Mouse (Mus musculus) adrenal gland, adult (tissue): ENCODE results near the gene Psmb7.

ENCODE experiments used
- DNase-seq, 2 experiments: peaks; one replicate each; pipeline ENCODE4 v3.0.0; 2022 to 2023; ENCODE audit warnings: low spot score in 1 of 2; ENCODE audit not compliant: inconsistent age in 2 of 2

Psmb7 gene

DNA sequence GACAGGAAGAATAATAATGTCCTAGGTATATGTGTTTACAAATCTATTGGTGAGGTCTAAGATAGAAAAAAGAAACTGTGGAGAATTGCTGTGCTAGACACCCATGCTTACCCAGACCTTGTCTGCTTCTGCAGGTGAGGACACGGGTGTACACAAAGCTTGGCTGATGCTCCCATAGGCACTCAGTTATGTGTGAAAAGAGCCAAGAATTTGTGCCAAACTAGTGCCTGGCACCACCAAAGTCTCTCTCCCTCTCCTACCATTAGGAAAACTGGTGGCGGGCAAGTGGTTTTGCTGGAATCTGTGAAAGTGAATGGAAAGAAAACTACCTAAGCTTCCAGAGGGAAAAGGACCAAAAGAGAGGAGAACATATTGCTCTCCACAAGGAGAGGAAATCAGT lies 45.5 kb downstream of the Psmb7 start:
- DNase-seq, result no peak

- no peak for DNase-seq
Measured at GRCm38 (mm10) chr2:38597896-38598295, 46.0 kb downstream of the Psmb7 start.

DNA sequence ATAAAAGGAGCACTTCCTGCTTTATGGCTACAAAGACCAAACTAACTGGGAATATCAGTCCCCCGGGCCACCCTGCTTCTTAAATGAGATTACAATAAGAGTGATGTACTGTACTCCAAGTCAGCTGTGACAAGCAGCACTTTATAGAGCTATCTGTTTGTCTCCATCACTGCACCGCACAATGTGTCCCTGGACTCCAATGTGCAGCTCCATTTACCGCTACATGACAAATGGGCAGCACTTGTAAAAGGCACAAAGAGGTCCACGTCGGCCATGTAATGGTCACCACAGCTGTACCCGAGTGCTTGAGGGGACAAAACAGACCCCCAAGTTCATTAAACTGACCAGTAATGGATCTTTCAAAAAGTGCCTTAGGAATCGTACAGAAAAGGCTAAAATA lies 49.0 kb downstream of the Psmb7 start:
- no peak for DNase-seq

GRCm38 (mm10) chr2:38591751-38592459 lies 52.0 kb downstream of the Psmb7 start:
- DNase-seq, result peak in 1 of 2 experiments; percentile 74

DNA sequence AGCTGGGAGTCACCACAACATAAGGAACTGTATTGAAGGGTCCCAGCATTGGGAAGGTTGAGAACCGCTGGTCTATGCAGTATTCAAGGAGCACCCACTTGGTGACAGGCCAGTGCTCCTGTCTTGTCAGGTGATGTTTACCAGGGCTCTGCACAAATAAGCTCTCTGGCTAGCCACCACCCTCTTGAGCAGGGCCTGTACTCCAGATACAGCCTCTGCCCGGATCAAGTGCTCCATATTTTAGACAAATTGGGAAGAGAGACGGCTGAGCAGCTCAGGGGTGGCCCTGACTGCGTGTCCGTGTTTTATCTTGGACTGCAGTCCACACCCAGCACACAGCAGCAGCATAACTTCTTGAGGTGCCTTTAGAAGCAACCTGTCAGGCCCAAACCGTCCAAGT lies 57.2 kb downstream of the Psmb7 start:
- DNase-seq, result no peak

DNA sequence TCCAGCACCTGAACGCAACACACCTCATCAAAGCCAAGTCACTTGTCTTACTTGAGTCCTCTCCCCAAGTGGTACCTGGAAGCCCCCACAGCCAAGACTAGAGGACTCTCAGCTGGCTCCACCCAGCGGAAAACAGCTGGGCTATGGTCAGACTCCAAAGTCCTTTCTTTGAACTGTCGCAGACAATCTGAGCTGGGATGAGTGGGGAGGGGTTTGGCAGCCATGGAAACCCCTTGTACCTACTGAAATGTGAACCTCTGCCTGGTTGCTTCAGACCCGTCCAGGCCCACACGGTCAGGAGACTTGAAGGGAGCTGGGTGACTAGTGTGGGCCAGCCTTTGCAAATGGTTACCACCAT lies 58.5 kb downstream of the Psmb7 start:
- DNase-seq, result no peak

DNA sequence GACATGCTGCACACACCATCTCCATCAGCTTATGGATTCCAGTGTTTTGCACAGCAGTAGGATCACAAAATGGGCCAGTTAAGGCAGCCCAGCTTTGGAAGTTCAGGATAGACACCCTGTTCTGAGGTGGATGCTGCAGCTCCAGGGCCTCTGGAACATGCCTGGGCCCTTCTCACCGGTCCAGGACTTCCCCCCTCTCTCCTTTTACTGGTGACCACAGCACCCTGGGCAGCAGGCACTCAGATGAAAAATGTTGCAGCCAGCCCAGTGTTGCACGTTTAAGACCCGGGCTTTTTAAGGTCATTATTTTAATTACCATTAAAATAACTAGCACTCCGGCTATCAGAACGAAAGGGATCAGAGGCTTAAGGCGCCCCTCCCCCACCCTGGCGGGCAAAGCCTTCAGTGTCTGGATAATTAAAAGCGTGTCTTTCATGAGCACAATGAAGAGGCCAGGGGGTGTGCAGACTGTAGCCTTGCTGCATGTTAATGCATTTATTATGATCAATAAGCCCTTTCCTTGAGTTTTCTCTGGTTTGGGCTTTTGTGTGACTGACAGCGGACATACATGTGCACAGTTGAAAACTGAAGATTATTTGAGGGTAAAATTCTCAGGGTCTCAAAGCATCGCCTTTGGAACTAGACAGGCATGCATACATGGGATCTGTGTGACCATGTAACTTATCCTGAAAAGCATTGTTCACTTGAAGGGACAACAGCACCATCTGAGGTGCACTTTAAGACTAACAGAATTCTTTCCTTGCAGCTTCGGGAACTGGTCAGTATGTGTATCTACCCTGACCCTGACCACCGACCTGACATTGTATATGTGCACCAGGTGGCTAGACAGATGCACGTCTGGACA lies 59.1 kb downstream of the Psmb7 start:
- no peak for DNase-seq

GRCm38 (mm10) chr2:38583982-38584381 lies 59.9 kb downstream of the Psmb7 start:
- DNase-seq, result no peak

DNA sequence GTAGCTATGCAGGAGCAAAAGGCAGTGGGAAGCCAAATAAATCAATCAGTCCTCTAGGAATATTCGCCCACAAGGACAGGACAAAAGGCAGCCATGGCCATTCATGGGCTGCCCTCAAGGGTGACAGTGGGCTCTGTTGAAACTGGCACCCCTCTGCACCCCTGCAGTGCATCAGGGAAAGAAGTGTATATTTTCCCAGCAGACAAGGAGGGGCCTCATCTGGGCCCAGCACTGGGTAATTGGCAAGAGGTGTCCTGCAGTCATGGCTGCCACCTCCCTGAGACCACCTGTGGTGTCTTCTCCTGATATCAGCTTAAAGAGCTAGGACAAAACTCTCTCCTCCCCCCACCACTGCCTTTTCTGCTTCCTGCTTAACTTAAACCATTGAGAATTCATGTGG lies 64.4 kb downstream of the Psmb7 start:
- no peak for DNase-seq

GRCm38 (mm10) chr2:38578602-38579521 lies 65.0 kb downstream of the Psmb7 start:
- no peak for DNase-seq

GRCm38 (mm10) chr2:38574697-38575096 lies 69.2 kb downstream of the Psmb7 start:
- no peak for DNase-seq

DNA sequence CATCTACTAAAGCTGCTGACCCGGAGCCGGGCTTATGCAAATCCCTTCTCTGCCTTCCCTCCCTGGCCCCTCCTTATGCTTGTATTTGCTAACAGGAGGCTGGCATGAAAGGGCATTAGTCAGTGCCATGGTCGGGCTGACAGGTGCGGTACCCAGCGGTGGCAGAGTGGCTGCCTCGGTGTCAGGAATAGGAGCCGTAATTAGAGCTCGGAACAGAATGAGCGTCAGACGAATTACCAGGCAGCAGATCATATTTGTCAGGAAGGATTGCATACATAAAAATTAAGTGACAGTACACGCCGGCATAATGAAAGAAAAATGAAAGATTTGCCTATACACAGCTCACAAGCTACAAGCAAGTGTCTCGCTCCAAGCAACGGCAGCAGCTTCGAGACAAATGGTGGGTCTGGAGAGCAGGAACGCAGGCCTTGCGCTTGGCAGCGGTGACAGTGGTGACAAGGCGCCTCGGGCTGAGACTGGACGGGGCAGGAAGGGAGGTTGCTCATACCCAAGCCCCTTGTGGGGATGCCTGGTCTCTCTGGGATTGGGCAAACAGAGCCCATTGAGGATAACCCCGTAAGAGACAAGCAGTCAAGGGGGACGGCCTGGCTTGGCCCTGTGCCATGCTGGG lies 71.8 kb downstream of the Psmb7 start:
- no peak for DNase-seq

- DNase-seq, result no peak
Measured at GRCm38 (mm10) chr2:38562596-38562995, 81.3 kb downstream of the Psmb7 start.

- no peak for DNase-seq
Measured at GRCm38 (mm10) chr2:38560296-38561227, 83.3 kb downstream of the Psmb7 start.

- no peak for DNase-seq
Measured at GRCm38 (mm10) chr2:38556721-38557120, 87.2 kb downstream of the Psmb7 start.

- DNase-seq, result no peak
Measured at GRCm38 (mm10) chr2:38555659-38556058, 88.2 kb downstream of the Psmb7 start.

DNA sequence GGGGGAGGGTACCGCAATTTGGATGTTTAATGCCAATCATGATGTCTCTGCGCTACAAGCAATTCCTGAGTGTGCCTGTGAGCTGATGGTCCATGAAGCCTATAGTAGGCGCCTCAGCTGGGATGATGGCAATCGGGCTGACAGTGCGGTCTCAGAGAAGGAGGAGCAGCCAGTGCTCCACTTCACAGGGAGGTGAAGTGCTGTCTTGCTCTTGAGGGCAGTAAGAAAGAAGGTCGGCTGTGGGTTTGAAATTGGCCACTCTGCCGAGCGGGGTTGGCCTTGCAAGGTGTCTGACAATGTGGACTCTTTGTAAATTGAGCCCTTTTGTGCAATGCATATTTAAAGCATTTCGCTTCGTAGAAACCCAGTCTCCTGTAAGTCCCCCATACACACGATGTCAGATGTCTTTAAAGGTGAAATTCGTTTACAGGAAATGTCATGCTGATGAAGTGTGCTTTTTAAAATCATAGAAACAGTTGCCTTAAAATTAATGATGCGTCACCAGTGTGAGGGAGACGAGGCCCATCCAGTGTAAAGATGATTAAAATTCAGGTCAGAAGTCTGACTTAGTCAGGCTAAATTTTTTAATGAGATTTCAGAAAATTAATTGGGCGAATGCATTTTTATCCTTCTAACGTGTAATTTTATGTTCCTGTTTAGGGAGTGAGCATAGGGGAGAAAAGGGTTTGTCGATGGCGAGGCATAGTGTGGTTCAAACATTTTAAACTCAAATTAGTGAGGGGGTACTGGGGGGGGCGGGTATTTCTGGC lies 89.5 kb downstream of the Psmb7 start:
- no peak for DNase-seq

DNA sequence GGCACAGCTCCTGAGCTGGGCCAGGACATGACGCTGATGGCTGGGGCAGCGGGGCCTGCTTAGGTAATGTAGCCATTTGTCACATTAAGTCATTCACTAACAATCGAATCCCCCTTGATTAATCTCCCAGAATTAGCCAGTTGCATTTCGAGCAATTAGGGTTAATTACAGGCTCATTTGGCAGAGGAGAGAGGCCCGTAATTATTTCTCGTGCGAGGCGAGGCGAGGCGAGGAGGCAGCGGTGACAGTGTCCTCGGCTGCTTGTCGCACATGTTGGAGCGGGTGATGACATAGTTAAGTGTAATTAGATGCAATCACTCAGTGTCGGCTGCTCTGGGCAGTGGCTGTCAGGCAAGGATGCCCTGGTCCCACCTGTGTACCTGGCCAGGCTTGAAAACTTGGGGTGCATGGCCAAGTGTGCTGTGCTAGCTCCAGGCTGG lies 91.9 kb downstream of the Psmb7 start:
- no peak for DNase-seq
